Mouse (Mus musculus): ENCODE data around the gene Olfr547. TPM values are rescaled to one million over a fixed set of nuclear protein-coding genes. Genes with fewer than 3 reads are reported as not detected.
A peak's percentile ranks its signal among the peaks of the same experiment; 100 is the strongest.

Olfr547 gene
- polyA plus RNA-seq, 1 experiment: not detected

DNA sequence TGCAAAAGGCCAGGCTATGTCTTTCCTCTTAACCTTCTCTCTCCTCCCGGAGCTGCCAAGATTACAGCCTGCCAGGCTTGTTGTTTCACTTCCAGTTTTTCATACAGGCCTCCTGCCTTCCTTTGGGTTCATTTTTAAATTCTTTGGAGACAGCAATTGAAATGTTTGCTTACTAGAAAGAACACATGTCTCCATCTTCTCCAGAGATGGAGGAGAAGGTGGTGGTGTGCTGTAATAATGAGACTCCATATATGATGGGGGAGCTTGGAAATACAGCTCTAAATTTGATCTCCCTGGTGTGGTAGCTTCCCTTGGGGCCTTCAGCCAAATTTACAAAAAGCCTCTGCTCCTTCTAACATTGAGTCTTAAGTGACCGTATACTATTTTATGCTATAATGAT, 6.0 kb downstream of the Olfr547 start, which contains the start of gene Olfr548-ps1:
TSS of gene Olfr548-ps1 (plus strand) at position 301 of the 400 bp plus-strand sequence.
- Histone ChIP-seq H3K4me1 (ENCODE audit: control insufficient read depth, insufficient read depth, low read length) (no peaks in the 10 kb centered on the region), H3K4me3 (replicated peaks; ENCODE audit: control insufficient read depth, low read depth, low read length) (no peak within 1 kb of the TSS), H3K27ac (ENCODE audit: control insufficient read depth, insufficient read depth, low read depth, low read length, poor library complexity) (no peak within 1 kb of the TSS)
- WGBS: 65% methylated on average over 2 of the region's 2 CpGs
- TF ChIP-seq POLR2A (IDR thresholded peaks at IDR 0.05; ENCODE audit: borderline replicate concordance, control insufficient read depth, low read depth, low read length) (no peak), CTCF (IDR thresholded peaks at IDR 0.05; ENCODE audit: control insufficient read depth, insufficient read depth, low read length) (no peak)

DNA sequence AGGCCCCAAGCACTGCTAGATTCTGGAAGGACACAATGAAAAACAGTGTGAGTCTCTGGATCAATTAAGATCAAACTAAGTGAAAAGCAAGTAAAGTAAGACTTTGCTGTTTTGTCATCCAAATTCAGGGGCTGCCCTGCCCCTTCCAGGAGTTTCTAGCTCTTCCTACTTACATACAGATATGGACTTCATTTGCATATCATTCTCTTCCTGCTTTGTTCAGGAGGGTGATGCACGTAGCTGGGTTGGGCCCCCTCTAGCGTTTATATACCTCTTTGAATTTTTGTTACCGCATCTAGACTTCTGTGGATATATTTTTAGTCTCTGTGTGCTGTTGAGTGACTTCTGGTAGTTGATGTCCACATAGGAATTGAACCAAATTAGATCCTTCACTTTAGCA, 6.7 kb downstream of the Olfr547 start:
- 56% methylated on average over 3 of the region's 3 CpGs for whole genome bisulfite sequencing
- no peak for TF ChIP-seq CTCF (IDR thresholded peaks at IDR 0.05; ENCODE audit: control insufficient read depth, insufficient read depth, low read length)
- no peak for TF ChIP-seq POLR2A (IDR thresholded peaks at IDR 0.05; ENCODE audit: borderline replicate concordance, control insufficient read depth, low read depth, low read length)
- no peaks in the 10 kb centered on the region for H3K4me1 ChIP-seq (ENCODE audit: control insufficient read depth, insufficient read depth, low read length)
- H3K4me3 ChIP-seq (replicated peaks; ENCODE audit: control insufficient read depth, low read depth, low read length): no peak overlapping the region
- H3K27ac ChIP-seq (ENCODE audit: control insufficient read depth, insufficient read depth, low read depth, low read length, poor library complexity): no peak overlapping the region

DNA sequence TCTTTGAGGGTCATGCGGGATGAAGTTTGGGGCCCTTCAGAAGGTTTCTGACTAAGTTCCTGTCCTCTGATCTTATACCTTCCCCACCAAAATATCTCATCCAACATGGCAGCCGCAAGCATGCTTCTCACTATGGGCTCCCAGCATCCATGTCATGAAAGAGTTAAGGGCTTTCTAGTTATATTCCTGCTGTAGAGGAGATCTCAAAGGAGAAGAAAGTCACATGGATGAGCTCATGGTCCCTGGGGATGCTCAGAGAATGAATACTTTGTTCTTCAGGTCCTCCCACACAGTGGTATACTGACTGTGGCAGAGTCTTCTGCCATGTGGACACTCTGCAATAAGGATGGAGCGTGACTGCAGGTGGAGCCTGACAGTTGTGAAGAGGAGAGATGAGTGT, 15.0 kb downstream of the Olfr547 start, which contains the start of gene Olfr549:
TSS of gene Olfr549 (plus strand) at position 301 of the 400 bp plus-strand sequence.
- TF ChIP-seq POLR2A (IDR thresholded peaks at IDR 0.05; ENCODE audit: borderline replicate concordance, control insufficient read depth, low read depth, low read length) (no peak), CTCF (IDR thresholded peaks at IDR 0.05; ENCODE audit: control insufficient read depth, insufficient read depth, low read length) (no peak)
- Histone ChIP-seq H3K4me1 (ENCODE audit: control insufficient read depth, insufficient read depth, low read length) (no peaks in the 10 kb centered on the region; the same call in 1 of the 2 replicates), H3K27ac (ENCODE audit: control insufficient read depth, insufficient read depth, low read depth, low read length, poor library complexity) (no peak within 1 kb of the TSS), H3K4me3 (replicated peaks; ENCODE audit: control insufficient read depth, low read depth, low read length) (no peak within 1 kb of the TSS)
- 82% methylated on average over 3 of the region's 3 CpGs for WGBS

DNA sequence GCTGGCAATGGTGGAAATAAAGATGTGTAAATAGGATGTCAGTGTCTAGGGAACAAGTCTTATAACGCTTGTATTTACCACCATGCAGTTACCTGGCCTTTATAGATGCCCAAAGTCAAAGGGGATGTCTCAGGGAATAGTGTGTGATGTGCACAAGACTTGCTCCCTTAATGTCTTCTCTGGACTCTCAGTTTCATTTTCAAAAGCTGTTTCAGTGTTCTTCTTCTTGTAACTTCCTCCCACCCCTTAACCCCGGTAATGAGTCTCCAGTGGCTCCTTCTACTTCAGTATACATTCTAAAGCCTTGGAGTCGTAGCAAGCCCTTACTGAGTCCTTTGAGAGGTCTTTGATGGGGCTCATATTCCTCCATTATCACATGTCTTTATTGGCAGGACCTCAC, 18.7 kb downstream of the Olfr547 start:
- Histone ChIP-seq H3K27ac (ENCODE audit: control insufficient read depth, insufficient read depth, low read depth, low read length, poor library complexity) (no peak overlapping the region), H3K4me3 (replicated peaks; ENCODE audit: control insufficient read depth, low read depth, low read length) (no peak overlapping the region), H3K4me1 (ENCODE audit: control insufficient read depth, insufficient read depth, low read length) (no peaks in the 10 kb centered on the region; the same call in 1 of the 2 replicates)
- no peak for TF ChIP-seq POLR2A (IDR thresholded peaks at IDR 0.05; ENCODE audit: borderline replicate concordance, control insufficient read depth, low read depth, low read length)
- TF ChIP-seq CTCF (IDR thresholded peaks at IDR 0.05; ENCODE audit: control insufficient read depth, insufficient read depth, low read length): no peak
- WGBS: 33% methylated on average over 3 of the region's 3 CpGs

DNA sequence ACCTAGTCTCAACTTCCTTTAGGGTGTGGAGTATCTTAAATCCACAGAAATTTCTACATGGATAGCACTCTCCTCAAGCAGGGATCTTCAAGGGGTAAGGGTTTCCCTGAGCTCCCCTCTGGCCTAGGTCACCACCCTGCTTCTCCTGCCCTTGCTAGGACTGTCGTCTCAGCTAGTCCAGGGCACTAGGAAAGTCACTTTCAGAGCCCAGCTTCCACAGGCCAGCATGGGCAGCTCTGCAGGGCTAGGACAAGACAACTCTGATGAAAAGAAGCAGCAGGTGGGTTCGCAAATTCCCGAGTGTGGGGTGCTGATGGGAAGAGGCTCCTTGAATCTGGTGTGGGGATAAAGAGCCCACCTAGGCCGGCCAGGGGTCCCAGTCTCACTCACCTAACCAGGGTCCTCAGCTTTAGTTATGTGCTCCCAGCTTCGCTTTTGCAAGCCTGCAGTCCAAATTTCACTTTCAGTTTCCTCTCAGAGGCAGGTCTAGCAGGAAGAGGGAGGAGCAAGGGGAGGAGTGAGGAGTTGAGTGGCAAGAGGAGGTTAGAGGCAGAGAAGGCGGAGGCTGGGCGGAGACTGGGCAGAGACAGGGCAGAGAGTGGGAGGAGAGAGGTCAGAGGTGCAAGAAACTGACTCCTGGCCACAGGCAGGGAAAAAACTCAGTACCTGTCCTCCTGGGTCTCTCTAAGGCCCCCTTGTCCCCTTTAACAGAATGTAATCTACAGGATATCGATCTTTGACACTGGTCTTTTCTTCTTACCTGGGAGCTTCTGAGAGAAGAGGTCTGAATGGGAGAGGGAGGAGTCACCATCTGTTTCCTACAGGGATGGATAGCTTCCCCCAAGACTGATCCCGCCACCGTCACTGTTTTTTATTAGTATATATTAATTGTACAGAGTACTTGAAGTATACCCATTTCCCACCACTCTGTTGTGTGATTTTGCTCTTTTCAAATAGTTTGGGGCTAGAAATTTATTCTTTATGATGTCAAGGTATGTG, 30.7 kb downstream of the Olfr547 start, which contains the start of gene Trim21:
TSS of gene Trim21 (minus strand) at position 488 of the 999 bp plus-strand sequence.
- WGBS: 4% methylated on average over 10 of the region's 10 CpGs
- Histone ChIP-seq H3K27ac (ENCODE audit: control insufficient read depth, insufficient read depth, low read depth, low read length, poor library complexity) (peak within 1 kb of the TSS; percentile 65), H3K4me3 (replicated peaks; ENCODE audit: control insufficient read depth, low read depth, low read length) (peak within 1 kb of the TSS; percentile 88), H3K4me1 (ENCODE audit: control insufficient read depth, insufficient read depth, low read length) (no peaks in the 10 kb centered on the region; the same call in 1 of the 2 replicates)
- TF ChIP-seq CTCF (IDR thresholded peaks at IDR 0.05; ENCODE audit: control insufficient read depth, insufficient read depth, low read length): no peak
- no peak for TF ChIP-seq POLR2A (IDR thresholded peaks at IDR 0.05; ENCODE audit: borderline replicate concordance, control insufficient read depth, low read depth, low read length)

DNA sequence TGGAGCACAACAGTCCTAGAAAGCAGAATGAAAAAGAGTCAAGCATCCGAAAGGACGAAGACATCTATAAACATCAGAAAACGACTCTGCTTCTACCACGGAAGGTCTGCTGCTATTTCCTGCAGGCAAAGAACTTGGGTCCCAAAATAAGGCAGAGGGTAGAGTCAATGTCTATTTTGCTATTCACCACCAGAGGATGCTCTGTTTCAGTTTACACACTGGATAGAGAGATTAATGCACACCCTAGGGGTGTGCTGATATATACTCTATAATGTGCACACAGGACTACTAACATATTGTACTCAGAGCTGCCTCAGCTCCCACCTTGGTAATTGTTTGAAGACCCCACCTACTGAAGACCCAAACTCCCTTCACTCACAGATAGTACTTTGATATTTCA, 31.7 kb downstream of the Olfr547 start:
- TF ChIP-seq CTCF (IDR thresholded peaks at IDR 0.05; ENCODE audit: control insufficient read depth, insufficient read depth, low read length) (no peak), POLR2A (IDR thresholded peaks at IDR 0.05; ENCODE audit: borderline replicate concordance, control insufficient read depth, low read depth, low read length) (no peak)

DNA sequence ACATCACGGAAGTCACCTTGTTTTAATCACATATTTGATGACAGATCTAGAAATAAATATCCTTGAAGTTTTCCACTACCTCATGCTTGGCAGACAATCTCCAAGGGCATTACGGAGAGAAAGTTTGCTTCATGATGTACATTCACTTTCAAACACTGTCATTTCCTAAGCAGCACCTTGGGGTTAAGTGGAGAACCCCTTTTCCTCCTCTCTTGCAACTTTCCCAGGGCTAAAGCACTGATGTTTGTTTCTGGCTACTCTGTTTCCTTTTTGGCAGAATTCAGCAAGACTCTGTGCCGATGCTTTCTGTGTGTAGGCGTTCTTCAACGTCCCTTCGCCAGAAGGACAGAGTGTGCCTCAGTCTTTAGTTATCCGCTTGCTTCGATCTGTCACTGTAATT, 36.6 kb downstream of the Olfr547 start, which contains the start of gene Olfr550:
TSS of gene Olfr550 (plus strand) at position 301 of the 400 bp plus-strand sequence.
- WGBS: 88% methylated on average over 8 of the region's 8 CpGs
- TF ChIP-seq CTCF (IDR thresholded peaks at IDR 0.05; ENCODE audit: control insufficient read depth, insufficient read depth, low read length): no peak
- no peak for TF ChIP-seq POLR2A (IDR thresholded peaks at IDR 0.05; ENCODE audit: borderline replicate concordance, control insufficient read depth, low read depth, low read length)

More for the DNA sequence above, 31.7 kb downstream of the Olfr547 start:
- 68% methylated on average over 4 of the region's 4 CpGs for WGBS
- Histone ChIP-seq H3K4me1 (ENCODE audit: control insufficient read depth, insufficient read depth, low read length) (no peaks in the 10 kb centered on the region; the same call in 1 of the 2 replicates), H3K27ac (ENCODE audit: control insufficient read depth, insufficient read depth, low read depth, low read length, poor library complexity) (no peak overlapping the region), H3K4me3 (replicated peaks; ENCODE audit: control insufficient read depth, low read depth, low read length) (no peak overlapping the region)

More for the DNA sequence above, 36.6 kb downstream of the Olfr547 start, which contains the start of gene Olfr550:
- Histone ChIP-seq H3K4me3 (replicated peaks; ENCODE audit: control insufficient read depth, low read depth, low read length) (no peak within 1 kb of the TSS), H3K4me1 (ENCODE audit: control insufficient read depth, insufficient read depth, low read length) (no peaks in the 10 kb centered on the region; the same call in 1 of the 2 replicates), H3K27ac (ENCODE audit: control insufficient read depth, insufficient read depth, low read depth, low read length, poor library complexity) (no peak within 1 kb of the TSS)
